Mouse (Mus musculus): ENCODE measurements around the gene Hdac9. TPM values are rescaled to one million over a fixed set of nuclear protein-coding genes. Genes with fewer than 3 reads are reported as not detected.

Hdac9 gene
- 5.9 TPM for total RNA-seq (2023)

GRCm38 (mm10) chr12:34916995-34917394, at the start of gene Hdac9:
Gene Hdac9, minus strand, starts transcription at chr12:34917095.

Other genes with a start within 250 kb of the Hdac9 start
- not detected for gene Prps1l1, start 67.7 kb upstream of the Hdac9 start, total RNA-seq (2023)
- 26.4 TPM for gene Snx13, start 130.1 kb upstream of the Hdac9 start, total RNA-seq (2023)

Data from CD4-positive naive resting alpha-beta T cell, adult 76 days (primary cell).